Mouse (Mus musculus): ENCODE data around the gene Spin2e.
"Not testable (repeated sequence)": the region's sequence is repeated elsewhere in the genome, so short reads cannot be mapped to it uniquely, and the experiment has no call there.

The Spin2e gene

GRCm38 (mm10) chrX:31618820-31619219 lies at the start of gene Spin2e:
Spin2e (minus strand) TSS chrX:31618920.
- DNase-seq (ENCODE audit: low read depth): not testable (repeated sequence)

GRCm38 (mm10) chrX:31574183-31574582 lies 44.5 kb downstream of the Spin2e start, which contains the start of gene Gm21883:
Gm21883 (minus strand) TSS chrX:31574283.
- not testable (repeated sequence) for DNase-seq (ENCODE audit: low read depth)
